Mouse (Mus musculus) kidney, postnatal 0 days (tissue): ENCODE data around the gene Aatf. TPM values are rescaled to one million over a fixed set of nuclear protein-coding genes. Genes with fewer than 3 reads are reported as not detected.

ENCODE experiments used
- ATAC-seq: fragments of 200-750 bp; cut with Nextera tagmentation; replicated peaks from 2 replicates; pipeline ENCODE4 v1.8.0; 2017; ENCODE audit warnings: low read depth, moderate number of reproducible peaks, moderate TSS enrichment, moderate library complexity; ENCODE audit not compliant: low FRiP score
- DNase-seq: peaks from one replicate; pipeline ENCODE4 v3.0.0-alpha.2; 2016; ENCODE audit warnings: low spot score
- H3K27ac ChIP-seq: fragments of 300-500 bp; sonication (generic); 2 replicates; pipeline ENCODE4 v1.5.1; 2014; ENCODE audit warnings: mild to moderate bottlenecking
- H3K27me3 ChIP-seq: fragments of 300-500 bp; sonication (generic); 2 replicates; pipeline ENCODE4 v1.6.1; 2014; ENCODE audit warnings: low read length, mixed read lengths; ENCODE audit not compliant: insufficient read depth
- H3K36me3 ChIP-seq: fragments of 300-500 bp; sonication (generic); 2 replicates; pipeline ENCODE4 v1.6.1; 2014; ENCODE audit warnings: low read length, mixed read lengths; ENCODE audit not compliant: insufficient read depth
- H3K4me1 ChIP-seq: fragments of 300-500 bp; sonication (generic); replicated peaks from 2 replicates; pipeline ENCODE4 v1.6.1; 2014; ENCODE audit warnings: antibody characterized with exemption, low read length, mixed read lengths; ENCODE audit not compliant: insufficient read depth
- H3K4me2 ChIP-seq: fragments of 300-500 bp; sonication (generic); 2 replicates; pipeline ENCODE4 v1.6.1; 2014; ENCODE audit warnings: mild to moderate bottlenecking, low read length, moderate library complexity, mixed read lengths
- H3K4me3 ChIP-seq: fragments of 300-500 bp; sonication (generic); replicated peaks from 2 replicates; pipeline ENCODE4 v1.5.1; 2014; ENCODE audit warnings: low read depth, low read length
- H3K9ac ChIP-seq: fragments of 300-500 bp; sonication (generic); 2 replicates; pipeline ENCODE4 v1.6.1; 2014; ENCODE audit warnings: low read depth, low read length
- H3K9me3 ChIP-seq: fragments of 300-500 bp; sonication (generic); replicated peaks from 2 replicates; pipeline ENCODE4 v1.6.1; 2016; ENCODE audit warnings: low read length, inconsistent platforms, mixed read lengths
- CTCF ChIP-seq: IDR thresholded peaks from 2 replicates; pipeline ENCODE4 v1.5.1; 2016; ENCODE audit warnings: antibody characterized with exemption, low read depth, mild to moderate bottlenecking, moderate library complexity
- WGBS: fragments of 180-500 bp; shearing (Covaris S2); extraction: QIAGEN DNeasy Blood & Tissue Kit; methylation state at CpG from one replicate; pipeline ENCODE4 v1.1.7; 2014; 5-methylcytosine and 5-hydroxymethylcytosine counted together
- polyA plus RNA-seq: library from polyadenylated mRNA; unstranded; fragments of >200 nt; fragmentation: Nextera tagmentation; extraction: Ambion mirVana; gene quantifications from 2 replicates; pipeline ENCODE4 v1.2.1, GENCODE M21; 2015

Aatf gene
- polyA plus RNA-seq, 1 experiment from 2014 or later = 40.7 TPM

- ATAC-seq = no peak
- Histone ChIP-seq H3K4me2 (no peak overlapping the region), H3K9me3 (no peaks in the 10 kb centered on the region), H3K36me3 (no peaks in the 10 kb centered on the region), H3K27ac (no peak overlapping the region), H3K4me3 (no peak overlapping the region), H3K27me3 (no peaks in the 10 kb centered on the region), H3K9ac (no peak overlapping the region), H3K4me1 (0 out of 2 replicates have a peak, but pooled peaks cover 3% of the 10 kb centered on the region)
- peak; percentile 5 for DNase-seq
- WGBS = 52% methylated on average over 13 of the region's 13 CpGs
- no peak for TF ChIP-seq CTCF
These were observed 87.3 kb downstream of the Aatf start for GRCm38 (mm10) chr11:84425736-84426632.

- WGBS = 92% methylated on average over 6 of the region's 6 CpGs
- DNase-seq (no peak), ATAC-seq (no peak)
- Histone ChIP-seq H3K4me3 (no peak overlapping the region), H3K4me2 (no peak overlapping the region), H3K9me3 (no peaks in the 10 kb centered on the region), H3K36me3 (no peaks in the 10 kb centered on the region), H3K27ac (no peak overlapping the region), H3K27me3 (no peaks in the 10 kb centered on the region), H3K4me1 (0 out of 2 replicates have a peak, but pooled peaks cover under 1% of the 10 kb centered on the region), H3K9ac (no peak overlapping the region)
- no peak for TF ChIP-seq CTCF
These were observed 92.5 kb downstream of the Aatf start for GRCm38 (mm10) chr11:84420779-84421178.

GRCm38 (mm10) chr11:84413111-84413510, 100.2 kb downstream of the Aatf start:
- Histone ChIP-seq H3K9me3 (no peaks in the 10 kb centered on the region), H3K9ac (no peak overlapping the region), H3K4me2 (no peak overlapping the region), H3K4me1 (no peaks in the 10 kb centered on the region), H3K27ac (no peak overlapping the region), H3K4me3 (no peak overlapping the region), H3K27me3 (no peaks in the 10 kb centered on the region), H3K36me3 (no peaks in the 10 kb centered on the region)
- TF ChIP-seq CTCF = no peak
- DNase-seq (no peak), ATAC-seq (no peak)
- 72% methylated on average over 6 of the region's 6 CpGs for WGBS

- ATAC-seq (no peak), DNase-seq (no peak)
- Histone ChIP-seq H3K4me1 (no peaks in the 10 kb centered on the region), H3K4me2 (no peak overlapping the region), H3K4me3 (no peak overlapping the region), H3K27me3 (no peaks in the 10 kb centered on the region), H3K36me3 (no peaks in the 10 kb centered on the region), H3K27ac (no peak overlapping the region), H3K9ac (no peak overlapping the region), H3K9me3 (no peaks in the 10 kb centered on the region)
- no peak for TF ChIP-seq CTCF
- 57% methylated on average over 12 of the region's 12 CpGs for WGBS
These were observed 101.0 kb downstream of the Aatf start for GRCm38 (mm10) chr11:84412201-84412934.

GRCm38 (mm10) chr11:84411642-84412018, 101.7 kb downstream of the Aatf start:
- Histone ChIP-seq H3K9me3 (no peaks in the 10 kb centered on the region), H3K36me3 (no peaks in the 10 kb centered on the region), H3K27me3 (no peaks in the 10 kb centered on the region), H3K9ac (no peak overlapping the region), H3K4me1 (no peaks in the 10 kb centered on the region), H3K4me2 (no peak overlapping the region), H3K4me3 (no peak overlapping the region), H3K27ac (no peak overlapping the region)
- TF ChIP-seq CTCF = no peak
- WGBS = 63% methylated on average over 7 of the region's 7 CpGs
- no peak for ATAC-seq
- no peak for DNase-seq

- H3K36me3 ChIP-seq = no peaks in the 10 kb centered on the region
- no peak overlapping the region for H3K9ac ChIP-seq
- 74% methylated on average over 7 of the region's 7 CpGs for WGBS
- H3K9me3 ChIP-seq = no peaks in the 10 kb centered on the region
- ATAC-seq (no peak), DNase-seq (no peak)
- no peaks in the 10 kb centered on the region for H3K4me1 ChIP-seq
- no peaks in the 10 kb centered on the region for H3K27me3 ChIP-seq
- H3K27ac ChIP-seq = no peak overlapping the region
- TF ChIP-seq CTCF = no peak
- H3K4me2 ChIP-seq = no peak overlapping the region
- no peak overlapping the region for H3K4me3 ChIP-seq
These were observed 102.3 kb downstream of the Aatf start for GRCm38 (mm10) chr11:84410879-84411641.
